Mouse (Mus musculus) yolk sac, embryonic 10.5 days (tissue): ENCODE results near the gene Efna3.

Experiments
- DNase-seq: peaks from one replicate; pipeline ENCODE4 v3.0.0-alpha.2; 2017; ENCODE audit warnings: low spot score

The Efna3 gene

GRCm38 (mm10) chr3:89284261-89284660, 38.5 kb downstream of the Efna3 start:
- no peak for DNase-seq

DNA sequence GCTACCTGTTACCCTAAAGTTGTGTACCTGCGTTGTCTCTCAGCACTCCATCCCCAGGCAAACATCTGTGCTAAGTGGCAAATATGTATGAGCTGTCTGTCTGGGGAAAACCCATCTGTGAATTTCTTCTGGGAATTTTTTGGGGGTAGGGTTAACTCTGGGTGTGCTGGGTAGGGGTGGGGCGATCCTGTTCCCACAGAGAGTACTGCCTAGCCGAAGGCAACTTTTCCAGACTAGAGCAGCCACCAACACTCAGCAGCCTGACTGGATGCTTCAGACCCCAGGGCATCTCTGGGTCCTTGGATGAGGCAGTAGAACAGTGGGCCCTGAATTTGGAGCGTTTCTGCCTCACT, 40.5 kb downstream of the Efna3 start:
- DNase-seq = no peak

- DNase-seq = peak; percentile 75
Measured at GRCm38 (mm10) chr3:89281579-89282290, 41.0 kb downstream of the Efna3 start.

- DNase-seq = peak; percentile 93
Measured at GRCm38 (mm10) chr3:89280606-89281511, 41.9 kb downstream of the Efna3 start, which contains the start of gene Efna1. Gene Efna1, minus strand, starts transcription at chr3:89281142.

GRCm38 (mm10) chr3:89280050-89280605, 42.6 kb downstream of the Efna3 start:
- peak; percentile 81 for DNase-seq

- peak; percentile 90 for DNase-seq
Measured at GRCm38 (mm10) chr3:89279153-89279890, 43.4 kb downstream of the Efna3 start.

DNA sequence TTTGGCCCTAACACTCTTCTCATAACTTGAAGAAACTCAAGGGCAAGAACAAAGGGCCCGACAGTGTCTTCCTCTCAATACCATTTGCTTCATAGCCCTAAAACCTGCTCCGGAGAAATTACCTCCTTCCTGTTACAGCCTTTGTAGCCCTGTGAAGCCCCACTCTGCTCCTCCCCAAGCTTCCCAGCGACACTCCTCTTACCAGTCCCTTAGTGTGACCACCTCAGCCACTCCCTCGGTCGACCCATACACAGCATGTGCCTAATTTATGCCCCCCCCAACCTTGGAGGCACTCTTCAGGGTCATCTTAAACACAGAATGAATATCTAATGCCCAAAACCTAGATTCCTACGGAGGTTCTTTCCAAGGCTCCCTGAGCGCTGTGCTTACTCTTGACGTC, 44.1 kb downstream of the Efna3 start:
- DNase-seq = no peak

GRCm38 (mm10) chr3:89278107-89278506, 44.7 kb downstream of the Efna3 start:
- no peak for DNase-seq

- DNase-seq = no peak
Measured at GRCm38 (mm10) chr3:89277281-89278021, 45.3 kb downstream of the Efna3 start.

DNA sequence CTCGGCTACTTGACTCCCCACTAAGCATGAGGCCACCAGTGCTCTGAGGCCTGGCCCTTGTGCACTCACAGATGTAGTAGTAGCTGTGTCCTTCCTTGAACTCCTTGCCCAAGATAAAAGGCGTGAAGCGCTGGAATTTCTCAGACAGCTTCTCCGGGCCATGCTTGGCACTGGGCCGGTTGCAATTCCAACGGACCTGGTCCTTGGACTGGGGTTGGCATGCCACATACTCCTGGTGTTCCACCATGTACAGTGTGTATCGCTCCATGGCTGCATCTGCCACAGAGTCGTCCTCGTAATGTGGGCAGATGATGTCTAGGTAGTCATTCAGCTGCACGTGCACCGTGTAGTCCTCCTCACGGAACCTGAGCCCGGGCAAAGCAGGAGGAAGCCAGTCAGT, 46.7 kb downstream of the Efna3 start:
- no peak for DNase-seq

DNA sequence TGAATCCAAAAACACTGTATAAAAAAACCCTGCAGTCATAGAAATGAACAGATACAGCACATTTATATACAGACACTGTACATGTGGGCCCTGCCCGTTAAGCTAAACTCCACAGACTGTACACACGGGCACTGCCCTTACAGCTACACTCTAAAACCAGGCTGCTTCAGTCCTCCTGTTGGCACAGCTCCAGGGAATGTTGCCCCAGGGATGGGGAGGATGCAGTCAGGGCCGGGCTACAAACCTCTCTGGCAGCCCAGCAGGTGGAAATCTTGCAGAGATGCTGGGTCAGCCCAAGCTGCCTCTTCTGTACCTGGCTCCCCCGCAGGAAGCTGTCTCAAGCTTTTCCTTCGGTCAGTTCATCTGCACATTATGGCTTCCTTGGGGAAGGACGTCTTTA, 51.0 kb downstream of the Efna3 start:
- DNase-seq = no peak

- no peak for DNase-seq
Measured at GRCm38 (mm10) chr3:89270891-89271290, 51.9 kb downstream of the Efna3 start.

- DNase-seq = peak; percentile 71
Measured at GRCm38 (mm10) chr3:89270051-89270755, 52.6 kb downstream of the Efna3 start, which contains the start of gene Slc50a1. Gene Slc50a1, minus strand, starts transcription at chr3:89270570.

DNA sequence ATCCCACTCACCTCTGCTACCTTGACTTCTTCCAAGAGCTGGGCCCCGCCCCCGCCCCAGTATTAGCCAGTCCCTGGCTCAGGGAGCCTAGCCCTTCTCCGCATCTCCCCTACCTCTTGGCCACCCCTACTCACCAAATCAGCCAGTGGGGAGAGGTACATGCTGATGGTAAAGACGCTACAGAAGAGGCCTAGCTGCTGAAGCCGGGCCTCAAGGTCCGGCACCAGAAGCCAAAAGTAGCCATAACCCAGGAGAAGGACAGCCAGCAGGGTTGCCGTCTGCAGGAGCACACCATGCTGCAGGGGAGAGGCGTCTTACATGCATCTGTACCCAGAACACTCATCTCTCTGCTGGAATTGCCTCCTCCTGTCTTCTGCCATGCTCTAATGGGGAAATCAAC, 53.8 kb downstream of the Efna3 start:
- no peak for DNase-seq

DNA sequence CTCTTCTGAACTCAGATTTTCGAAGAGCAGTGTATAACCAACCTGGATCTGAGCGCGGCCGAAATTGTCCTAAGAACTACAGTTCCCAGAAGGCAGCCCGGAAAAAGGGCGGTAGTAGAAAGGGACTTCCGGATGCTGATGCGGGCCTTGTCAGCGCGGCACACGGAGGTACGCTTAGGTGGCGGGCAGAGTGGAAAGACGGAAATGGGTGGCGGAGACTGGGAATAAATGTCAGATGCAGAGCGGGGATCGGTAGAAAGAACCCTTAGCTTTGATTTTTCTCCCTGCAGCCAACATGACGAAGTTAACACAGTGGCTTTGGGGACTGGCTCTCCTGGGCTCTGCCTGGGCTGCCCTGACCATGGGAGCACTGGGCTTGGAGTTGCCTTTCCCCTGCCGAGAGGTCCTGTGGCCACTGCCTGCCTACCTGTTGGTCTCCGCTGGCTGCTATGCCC, 56.3 kb downstream of the Efna3 start:
- peak; percentile 83 for DNase-seq
